Mouse (Mus musculus) lung, postnatal 0 days (tissue): ENCODE measurements at regions not wholly inside any gene's neighbourhood (a gene's known extent, or its start where the extent isn't known, plus 50 kb on each side); places are given as distances from the start of the nearest gene placed in this dataset.

Experiments used
- CTCF ChIP-seq: IDR thresholded peaks from 2 replicates; pipeline ENCODE4 v1.5.1; 2016; ENCODE audit warnings: antibody characterized with exemption, mild to moderate bottlenecking
- EP300 ChIP-seq: IDR thresholded peaks from 2 replicates; pipeline ENCODE4 v1.6.1; 2016; ENCODE audit warnings: antibody characterized with exemption, mild to moderate bottlenecking, control low read depth

DNA sequence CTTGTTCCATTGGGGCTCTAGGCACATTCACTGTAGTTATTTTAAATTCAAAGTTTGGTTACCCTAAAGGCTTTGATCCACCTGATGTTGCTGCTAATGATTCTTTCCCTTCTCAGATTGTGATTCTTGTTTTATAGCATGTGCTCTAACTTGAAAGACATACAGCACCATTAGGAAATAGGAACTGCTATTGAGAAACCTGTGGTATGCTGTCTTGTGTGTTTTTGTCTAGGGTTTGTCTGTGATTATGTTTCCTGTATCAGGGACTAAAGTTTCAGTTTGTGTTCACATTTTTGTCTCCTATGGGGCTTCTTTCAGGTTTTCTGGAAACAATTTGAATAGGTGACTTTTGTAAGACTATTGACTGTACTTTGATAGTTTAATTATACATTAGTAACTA is 63.5 kb upstream of the Hgf start:
- no peak for TF ChIP-seq CTCF
- TF ChIP-seq EP300 = no peak
